Comparison of ENCODE assay signal across 11 mouse cellular contexts in the genomic region with DNA sequence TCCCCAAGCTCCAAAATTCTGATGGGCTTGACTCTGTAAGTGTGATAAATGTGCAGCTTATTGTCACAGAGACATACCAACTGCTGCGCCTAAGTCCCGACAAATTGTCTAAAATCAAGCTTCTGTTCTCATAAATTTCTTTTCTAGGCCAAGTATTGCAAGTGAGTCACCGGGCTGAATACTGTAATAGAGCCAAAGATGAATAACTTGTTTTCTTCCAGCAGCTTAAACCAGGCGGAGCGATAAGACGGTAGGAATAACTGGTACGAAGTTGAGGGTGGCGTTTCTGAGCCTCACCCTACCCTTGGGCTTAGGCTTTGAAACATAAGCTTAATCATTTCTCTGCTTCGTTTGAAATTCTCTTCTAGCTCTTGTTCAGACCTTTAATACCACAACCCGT.
DNase-seq lines count a peak whose midpoint lies in the region; ATAC-seq lines count a peak whose summit lies in the region.
"Had no signal": no experiment of that assay in that cellular context is flagged by ENCODE, and none has a peak within 500 bp of the region (broad histone marks: within the 10 kb centered on the region; RNA-seq: fewer than 3 reads in every experiment).

No protein-coding gene starts in this region.

- intact Hi-C loops in heart, postnatal 10 days (cut with DNase I), result no loop called here

- no peak overlapping the region for H3K27ac ChIP-seq in heart, embryonic 11.5 days (ENCODE audit: low read depth, low read length)
- no peak overlapping the region for H3K27ac ChIP-seq in midbrain, embryonic 16.5 days (ENCODE audit: low read length)
- H3K27ac ChIP-seq: liver, embryonic 15.5 days; macrophage; midbrain, embryonic 15.5 days; neural tube, embryonic 15.5 days had no signal

- no peak for ATAC-seq in heart, embryonic 11.5 days (replicated peaks; ENCODE audit: insufficient number of reproducible peaks, low FRiP score, low TSS enrichment)
- ATAC-seq in midbrain, embryonic 16.5 days, result no peak
- ATAC-seq: midbrain, embryonic 15.5 days had no signal

- H3K9me3 ChIP-seq in heart, embryonic 11.5 days (replicated peaks; ENCODE audit: control insufficient read depth, low read length), result no peaks in the 10 kb centered on the region
- no peaks in the 10 kb centered on the region for H3K9me3 ChIP-seq in midbrain, embryonic 16.5 days (replicated peaks; ENCODE audit: control insufficient read depth, low read length, poor library complexity, severe bottlenecking)
- H3K9me3 ChIP-seq: liver, embryonic 15.5 days; midbrain, embryonic 15.5 days; neural tube, embryonic 15.5 days had no signal

- peak; percentile 11 to 19 for DNase-seq in heart, postnatal 10 days
- peak; percentile 8 for DNase-seq in lung, postnatal 36 days
- no peak for DNase-seq in lung, postnatal 25 days (ENCODE audit: low spot score)
- peak; percentile 62 for DNase-seq in brain, adult 2 months (ENCODE audit: low read depth, low spot score)
- DNase-seq in telencephalon, adult 2 months (ENCODE audit: low read depth, low spot score), result peak; percentile 54

- H3K36me3 ChIP-seq in heart, embryonic 11.5 days (ENCODE audit: control insufficient read depth, insufficient read depth, low read length), result no peaks in the 10 kb centered on the region
- H3K36me3 ChIP-seq in midbrain, embryonic 16.5 days (ENCODE audit: control insufficient read depth, insufficient read depth, low read length), result no peaks in the 10 kb centered on the region
- H3K36me3 ChIP-seq: liver, embryonic 15.5 days; midbrain, embryonic 15.5 days; neural tube, embryonic 15.5 days had no signal

- WGBS in heart, embryonic 11.5 days (ENCODE audit: insufficient replicate concordance), result 88% methylated on average over 10 of the region's 10 CpGs
- WGBS in midbrain, embryonic 16.5 days, result 90% methylated on average over 10 of the region's 10 CpGs

- no peak overlapping the region for H3K4me3 ChIP-seq in heart, embryonic 11.5 days (ENCODE audit: low read depth, low read length)
- no peak overlapping the region for H3K4me3 ChIP-seq in midbrain, embryonic 16.5 days (ENCODE audit: low read depth, low read length)
- H3K4me3 ChIP-seq: liver, embryonic 15.5 days; midbrain, embryonic 15.5 days; neural tube, embryonic 15.5 days had no signal

- H3K27me3 ChIP-seq in heart, embryonic 11.5 days (ENCODE audit: control insufficient read depth, insufficient read depth, low read length), result no peaks in the 10 kb centered on the region
- H3K27me3 ChIP-seq in midbrain, embryonic 16.5 days (ENCODE audit: control insufficient read depth, insufficient read depth, low read depth, low read length), result no peaks in the 10 kb centered on the region
- H3K27me3 ChIP-seq: liver, embryonic 15.5 days; midbrain, embryonic 15.5 days; neural tube, embryonic 15.5 days had no signal

- no peak overlapping the region for H3K9ac ChIP-seq in heart, embryonic 11.5 days (ENCODE audit: low read depth, low read length)
- H3K9ac ChIP-seq in midbrain, embryonic 16.5 days (ENCODE audit: low read depth, low read length), result no peak overlapping the region
- H3K9ac ChIP-seq: liver, embryonic 15.5 days; midbrain, embryonic 15.5 days; neural tube, embryonic 15.5 days had no signal

- H3K4me1 ChIP-seq in heart, embryonic 11.5 days (ENCODE audit: control insufficient read depth, insufficient read depth, low read length), result peaks cover 19% of the 10 kb centered on the region
- peaks cover 10% of the 10 kb centered on the region for H3K4me1 ChIP-seq in midbrain, embryonic 16.5 days (ENCODE audit: control insufficient read depth, insufficient read depth, low read length)
- H3K4me1 ChIP-seq: liver, embryonic 15.5 days had no signal

- no peak overlapping the region for H3K4me2 ChIP-seq in heart, embryonic 11.5 days
- no peak overlapping the region for H3K4me2 ChIP-seq in midbrain, embryonic 16.5 days (ENCODE audit: low read length)
- H3K4me2 ChIP-seq: liver, embryonic 15.5 days; midbrain, embryonic 15.5 days; neural tube, embryonic 15.5 days had no signal
